Mouse (Mus musculus) urinary bladder, adult 2 months (tissue): Measurements from ENCODE around the gene 1520401A03Rik. TPM values are rescaled to one million over a fixed set of nuclear protein-coding genes. Genes with fewer than 3 reads are reported as not detected.
A peak's percentile ranks its signal among the peaks of the same experiment; 100 is the strongest.
"Not testable (repeated sequence)": the region's sequence is repeated elsewhere in the genome, so short reads cannot be mapped to it uniquely, and the experiment has no call there.

Source experiments
- DNase-seq: peaks from one replicate; pipeline ENCODE4 v3.0.0; 2022; ENCODE audit warnings: low spot score
- polyA plus RNA-seq: library from polyadenylated mRNA; depleted of rRNA; stranded (reverse); fragments of >200 nt; gene quantifications from 2 replicates; pipeline ENCODE4 v1.2.3, GENCODE M21; 2012; rRNA removed

Gene 1520401A03Rik
- 0.10 and 0.23 TPM in 2 replicates for polyA plus RNA-seq

DNA sequence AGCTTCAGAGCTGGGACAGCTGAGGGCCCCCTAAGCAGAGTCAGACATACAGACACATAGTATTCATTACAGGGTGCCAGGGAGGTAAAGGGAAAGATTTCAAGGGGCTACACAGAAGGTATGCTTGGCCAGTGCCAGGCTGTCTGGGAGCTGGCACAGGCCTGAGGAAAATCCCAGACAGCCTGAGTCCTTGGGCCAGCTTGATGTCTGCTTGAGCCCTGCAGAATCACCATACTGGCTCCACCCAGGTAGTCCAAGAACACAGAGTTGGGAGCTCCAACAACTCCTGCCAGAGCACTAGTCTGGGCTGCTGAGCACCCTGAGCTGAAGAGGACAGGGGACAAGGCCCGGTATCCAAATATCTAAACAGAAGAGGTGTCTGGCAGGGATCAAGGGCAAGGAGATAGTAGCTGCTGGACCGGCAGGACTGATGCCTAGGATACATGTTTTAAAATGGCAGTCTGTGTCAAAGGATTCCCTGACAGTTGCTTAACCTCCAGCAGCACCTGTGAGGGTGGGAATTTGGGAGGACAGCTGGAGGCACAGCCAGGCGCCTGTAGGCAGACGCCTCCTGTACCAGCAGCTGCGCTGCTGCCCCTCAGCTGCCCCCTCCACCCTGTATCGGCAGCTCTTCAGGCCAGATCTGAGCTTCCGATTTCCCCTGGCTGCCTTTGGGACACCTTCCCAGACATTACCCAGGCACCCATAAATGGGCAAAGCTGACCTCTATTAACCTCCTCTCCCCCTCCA, at the start of gene 1520401A03Rik:
1520401A03Rik (minus strand) TSS at position 408 of the 750 bp plus-strand sequence.
- no peak for DNase-seq

DNA sequence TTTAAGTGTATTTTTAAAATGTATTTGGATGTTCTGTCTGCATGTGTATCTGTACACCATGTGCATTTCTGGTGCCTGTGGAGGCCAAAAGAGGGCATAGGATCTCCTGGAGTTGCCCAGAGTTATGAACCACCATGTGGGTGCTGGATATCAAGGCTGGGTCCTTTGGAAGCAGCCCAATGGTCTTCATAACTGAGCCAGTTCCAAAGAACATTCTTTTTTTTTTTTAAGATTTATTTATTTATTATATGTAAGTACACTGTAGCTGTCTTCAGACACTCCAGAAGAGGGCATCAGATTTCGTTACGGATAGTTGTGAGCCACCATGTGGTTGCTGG, 49.6 kb upstream of the 1520401A03Rik start:
- not testable (repeated sequence) for DNase-seq

DNA sequence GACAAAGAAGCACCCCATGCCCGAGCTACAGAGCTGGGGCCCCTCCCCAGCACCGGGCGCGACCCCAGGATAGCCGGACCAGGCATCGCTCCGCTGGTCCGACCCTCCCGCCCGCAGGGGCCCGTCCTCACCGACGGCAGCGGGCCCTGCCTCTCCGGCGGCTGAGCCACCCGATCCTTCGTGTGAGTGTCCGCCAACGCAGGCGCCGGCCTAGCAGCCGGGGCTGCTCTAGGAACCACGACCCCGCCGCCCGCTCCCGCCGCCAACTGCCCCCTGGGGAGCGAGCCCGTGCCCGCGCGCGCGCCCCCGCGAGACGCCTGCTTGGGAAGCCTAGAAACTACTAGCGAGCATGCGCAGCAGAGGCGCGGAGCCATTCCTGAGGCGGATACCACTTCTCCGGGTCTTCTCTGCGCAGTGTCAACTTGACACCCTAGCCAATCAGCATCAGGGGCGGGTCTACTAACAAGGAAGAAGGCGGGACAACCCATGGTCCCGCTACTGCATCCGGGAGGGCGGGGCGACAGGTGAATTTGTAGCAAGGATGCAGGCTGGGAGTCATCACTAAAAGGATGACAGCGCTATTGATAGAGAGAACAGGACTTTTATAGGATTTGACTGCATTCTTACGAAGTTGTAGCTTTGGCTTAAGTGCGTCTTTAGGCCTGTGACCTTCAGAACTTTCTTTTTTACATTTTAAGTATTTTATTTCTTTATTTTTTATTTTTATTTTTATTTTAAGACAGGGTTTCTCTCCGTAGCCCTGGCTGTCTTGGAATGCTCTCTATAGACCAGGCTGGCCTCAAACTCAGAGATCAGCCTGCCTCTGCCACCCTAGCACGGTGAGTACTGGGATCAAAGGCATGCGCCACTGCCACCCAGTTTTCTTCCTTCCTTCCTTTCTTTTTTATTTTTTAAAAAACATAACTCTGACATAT, 49.0 kb upstream of the 1520401A03Rik start, which contains the start of gene Flywch1:
Flywch1 (minus strand) TSS at position 319 of the 935 bp plus-strand sequence.
- DNase-seq: peak; percentile 93

GRCm38 (mm10) chr17:23770896-23771283, 48.3 kb upstream of the 1520401A03Rik start:
- DNase-seq: no peak

DNA sequence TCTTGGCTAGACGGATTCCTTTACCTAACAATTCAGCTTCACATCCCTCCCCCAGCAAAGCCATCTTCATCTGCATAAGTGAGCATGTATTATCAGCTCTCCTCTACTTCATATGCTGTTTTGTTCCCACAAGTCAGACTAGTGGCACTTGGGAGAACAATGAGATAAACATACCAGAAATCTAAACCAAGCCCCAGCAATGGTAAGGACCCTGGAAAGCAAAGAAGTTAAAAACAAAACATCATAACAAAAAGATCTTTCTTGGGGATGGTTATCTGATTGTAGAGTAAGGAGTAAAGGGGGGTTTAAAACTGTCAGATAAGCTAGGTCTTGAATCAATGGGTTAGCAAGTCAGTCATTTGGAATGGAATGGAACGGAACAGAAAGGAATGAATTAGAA, 47.9 kb upstream of the 1520401A03Rik start:
- DNase-seq: no peak

GRCm38 (mm10) chr17:23762976-23763375, 40.4 kb upstream of the 1520401A03Rik start:
- no peak for DNase-seq

DNA sequence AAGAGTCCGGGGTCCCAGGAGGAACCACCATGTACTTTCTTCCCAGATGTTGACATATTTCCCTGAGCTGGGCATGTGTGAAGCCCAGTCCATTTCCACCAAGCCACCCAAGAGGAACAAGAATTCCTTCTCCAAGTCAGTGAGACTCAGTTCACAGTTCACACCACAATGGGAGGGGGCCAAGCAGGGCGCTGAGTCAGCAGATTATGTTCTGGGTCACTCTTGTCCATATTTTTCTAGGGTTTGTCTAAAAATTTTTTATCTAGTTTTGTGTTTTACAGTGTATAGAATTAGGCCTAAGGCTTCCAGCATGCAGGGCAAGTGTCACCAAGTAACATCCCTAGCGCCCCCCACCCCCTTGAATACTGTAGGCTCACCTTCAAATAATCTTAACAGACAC, 38.6 kb upstream of the 1520401A03Rik start:
- no peak for DNase-seq

DNA sequence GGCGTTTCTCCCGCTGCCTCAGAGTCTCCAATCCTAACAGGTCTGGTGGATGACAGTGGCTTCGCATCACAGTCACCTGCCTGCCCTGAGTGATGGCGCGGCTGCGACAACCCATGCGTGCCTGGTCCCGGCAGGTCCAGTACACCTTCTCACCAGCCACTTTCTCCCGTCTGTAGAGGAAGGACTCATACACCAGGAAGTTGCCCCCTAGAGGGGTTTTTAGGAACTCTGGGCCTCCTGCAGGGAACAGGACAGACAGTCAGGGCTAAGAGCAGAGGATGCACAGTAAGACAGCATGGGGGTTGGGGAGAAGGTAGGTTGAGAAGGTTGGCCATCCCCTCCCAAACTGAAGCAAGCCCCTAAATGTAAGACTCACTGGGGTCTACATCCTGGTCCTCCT, 37.6 kb upstream of the 1520401A03Rik start:
- no peak for DNase-seq

DNA sequence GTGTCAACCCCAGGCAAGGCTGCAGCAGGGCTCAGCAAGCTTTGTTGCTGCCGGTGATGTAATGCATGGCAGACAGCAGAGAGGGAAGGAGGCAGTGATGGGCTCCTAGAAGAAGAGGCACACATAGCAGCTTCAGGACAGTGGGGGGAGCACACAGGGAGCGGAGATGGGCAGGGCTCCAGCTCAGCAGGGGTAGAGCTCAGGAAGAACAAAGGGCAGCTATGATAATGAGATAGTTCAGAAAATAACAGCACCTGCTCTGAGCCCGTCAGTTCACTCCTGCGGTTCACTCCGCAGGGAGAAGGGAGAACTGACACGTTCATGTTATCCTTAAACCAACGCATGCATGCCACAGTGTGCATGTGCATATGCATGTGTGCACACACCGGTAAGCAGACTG, 36.2 kb upstream of the 1520401A03Rik start:
- DNase-seq: no peak

- no peak for DNase-seq
These were observed 35.0 kb upstream of the 1520401A03Rik start for GRCm38 (mm10) chr17:23757581-23757980.

- DNase-seq: no peak
These were observed 33.1 kb upstream of the 1520401A03Rik start for GRCm38 (mm10) chr17:23755689-23756088.

- no peak for DNase-seq
These were observed 27.0 kb upstream of the 1520401A03Rik start for GRCm38 (mm10) chr17:23749400-23750191.

DNA sequence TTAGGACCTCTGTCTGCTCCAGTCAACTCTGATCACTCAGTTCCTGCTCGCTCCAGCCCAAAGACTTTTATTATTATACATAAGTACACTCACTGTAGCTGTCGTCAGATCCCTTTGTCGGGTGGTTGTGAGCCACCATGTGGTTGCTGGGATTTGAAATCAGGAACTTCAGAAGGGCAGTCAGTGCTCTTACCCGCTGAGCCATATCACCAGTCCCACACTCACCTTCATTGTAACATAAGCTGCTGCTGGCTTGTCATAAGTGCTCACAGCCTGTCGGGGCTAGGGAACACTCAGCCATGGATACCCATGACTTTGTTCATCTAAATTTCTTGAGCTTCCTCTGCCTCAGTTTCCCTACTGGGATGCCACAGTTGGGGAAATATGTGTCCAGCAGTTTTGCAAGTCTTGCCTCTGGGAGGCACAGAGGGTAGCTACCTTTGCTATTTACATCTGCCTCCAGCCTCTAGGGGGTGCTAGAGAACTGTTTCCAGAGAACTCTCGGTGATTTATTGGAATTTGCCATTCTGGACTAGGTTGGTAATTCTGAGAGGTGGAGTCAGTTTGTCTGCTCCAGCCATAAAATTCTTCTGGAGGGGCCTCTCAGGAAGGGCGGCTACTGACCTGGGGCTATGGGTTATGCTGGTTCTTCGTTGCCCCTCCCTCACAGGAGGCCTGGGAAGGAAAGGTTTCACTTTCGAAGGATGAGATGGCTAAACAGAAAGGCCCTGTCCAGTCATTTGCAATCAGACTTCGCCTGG, 26.2 kb upstream of the 1520401A03Rik start:
- no peak for DNase-seq

DNA sequence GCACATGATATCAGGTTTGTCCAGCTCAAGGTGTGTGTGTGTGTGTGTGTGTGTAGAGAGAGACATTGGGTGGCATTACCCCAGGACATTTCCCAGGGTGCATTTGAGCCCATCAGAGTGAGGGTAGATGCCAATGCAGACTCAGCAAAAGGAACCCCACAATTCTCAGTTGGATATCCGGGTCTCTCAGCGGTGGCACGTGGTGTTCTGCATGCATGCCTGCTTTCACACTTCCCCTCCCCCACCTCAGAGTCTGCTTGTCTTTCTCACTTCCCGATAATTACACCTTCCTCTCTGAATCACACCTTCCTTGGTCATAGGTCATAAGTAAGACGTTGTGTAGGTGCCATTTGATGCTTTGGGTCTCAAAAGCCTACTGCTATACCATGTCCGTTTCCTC, 25.4 kb upstream of the 1520401A03Rik start:
- DNase-seq: no peak

- no peak for DNase-seq
These were observed 24.9 kb upstream of the 1520401A03Rik start for GRCm38 (mm10) chr17:23747471-23747870.

DNA sequence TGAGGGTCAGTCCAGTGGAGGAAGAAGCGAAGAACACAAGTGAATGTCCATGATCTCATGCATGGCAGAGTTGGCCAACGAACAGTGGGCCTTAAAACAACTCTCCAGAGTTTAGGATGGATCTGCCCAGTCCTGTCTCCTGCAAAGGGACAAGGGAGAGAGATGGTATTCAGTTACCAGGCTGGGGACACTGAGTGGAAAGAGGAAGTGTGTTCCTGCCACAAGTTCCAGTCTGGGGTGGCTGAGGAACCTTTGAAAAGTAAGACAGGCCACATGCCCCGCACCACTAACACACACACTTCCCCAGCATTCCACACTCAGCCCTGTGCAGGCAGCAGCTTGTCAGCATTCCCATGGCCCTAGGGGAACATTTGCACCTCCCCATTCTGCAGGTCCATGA, 24.2 kb upstream of the 1520401A03Rik start:
- peak; percentile 19 for DNase-seq

GRCm38 (mm10) chr17:23746311-23746710, 23.7 kb upstream of the 1520401A03Rik start:
- no peak for DNase-seq

DNA sequence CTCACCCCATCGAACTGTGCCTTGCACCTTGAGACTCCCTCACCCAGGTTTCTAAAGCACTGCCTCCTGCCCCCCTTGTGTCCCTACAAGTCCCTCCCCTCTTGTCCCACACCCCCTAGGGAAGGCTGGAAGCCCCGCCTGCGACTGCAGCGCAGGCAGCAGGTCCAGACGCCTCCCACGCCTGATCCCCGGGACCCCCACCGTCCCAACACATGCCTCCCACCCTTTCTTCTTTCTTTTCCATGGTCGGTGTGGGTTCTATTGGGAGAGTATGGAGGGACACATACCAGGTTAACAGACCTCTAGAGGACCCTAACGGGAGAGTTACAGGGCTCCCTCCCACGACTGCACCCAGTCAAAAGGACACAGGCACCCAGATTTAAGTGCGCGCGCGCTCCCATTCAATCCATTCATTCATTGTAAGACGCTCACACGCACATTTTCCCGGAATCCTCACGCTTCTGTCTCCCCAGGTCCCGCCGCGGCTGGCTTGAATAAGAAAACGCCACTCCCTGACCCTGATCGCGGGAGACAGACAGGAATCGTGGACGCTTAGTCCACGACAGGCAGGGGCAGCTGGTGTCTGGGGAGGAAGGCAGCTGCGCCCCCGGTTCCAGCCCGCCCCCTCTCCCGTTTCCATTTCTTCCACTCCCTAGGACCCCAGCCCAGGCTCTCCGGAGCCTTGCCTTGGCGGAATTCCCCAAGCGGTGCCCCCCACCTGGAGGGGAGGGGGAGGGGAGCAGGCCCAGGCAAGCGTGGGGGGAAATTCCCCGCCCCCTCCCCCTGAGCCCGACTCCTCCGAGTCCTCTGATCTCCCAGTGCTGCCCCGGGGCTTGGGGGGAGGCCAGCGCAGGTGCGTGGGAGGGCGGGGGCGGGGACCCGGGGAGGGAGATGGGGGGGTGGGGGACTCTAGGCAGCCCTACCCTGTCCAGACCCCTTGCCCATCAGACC, 23.0 kb upstream of the 1520401A03Rik start, which contains the start of gene Kremen2:
Kremen2 (minus strand) TSS at position 533 of the 951 bp plus-strand sequence.
- DNase-seq: no peak

- no peak for DNase-seq
These were observed 22.1 kb upstream of the 1520401A03Rik start for GRCm38 (mm10) chr17:23744651-23745050.

DNA sequence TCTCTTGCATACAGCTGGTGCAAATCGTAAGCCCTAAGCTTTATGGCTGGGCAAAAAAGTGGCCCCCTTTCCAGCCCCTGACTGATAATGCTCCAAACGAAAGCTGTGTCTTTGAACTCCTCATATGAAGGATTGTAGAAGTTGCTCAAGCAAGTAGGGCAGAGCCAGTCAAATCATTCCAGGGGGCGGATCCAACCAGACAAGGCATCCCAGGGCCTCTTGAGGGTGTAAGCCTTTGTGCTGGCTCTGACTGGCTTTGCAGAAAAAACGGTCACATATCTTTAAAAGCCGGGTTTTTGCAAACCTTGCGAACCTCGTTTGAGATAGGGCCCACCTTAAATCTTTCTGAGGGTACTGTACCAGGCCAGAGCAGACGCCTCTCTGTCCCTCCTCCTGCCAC, 21.5 kb upstream of the 1520401A03Rik start:
- DNase-seq: no peak
